Mouse (Mus musculus) right cerebral cortex, postnatal 36 days (tissue): ENCODE data around the gene Mvb12b.

Experiments
- DNase-seq, 2 experiments: peaks; one replicate each; pipeline ENCODE4 v3.0.0; 2022; ENCODE audit warnings: low spot score in 2 of 2, mixed read lengths in 1 of 2

The Mvb12b gene

GRCm38 (mm10) chr2:33817080-33817479 lies 70.7 kb downstream of the Mvb12b start:
- DNase-seq, result no peak

DNA sequence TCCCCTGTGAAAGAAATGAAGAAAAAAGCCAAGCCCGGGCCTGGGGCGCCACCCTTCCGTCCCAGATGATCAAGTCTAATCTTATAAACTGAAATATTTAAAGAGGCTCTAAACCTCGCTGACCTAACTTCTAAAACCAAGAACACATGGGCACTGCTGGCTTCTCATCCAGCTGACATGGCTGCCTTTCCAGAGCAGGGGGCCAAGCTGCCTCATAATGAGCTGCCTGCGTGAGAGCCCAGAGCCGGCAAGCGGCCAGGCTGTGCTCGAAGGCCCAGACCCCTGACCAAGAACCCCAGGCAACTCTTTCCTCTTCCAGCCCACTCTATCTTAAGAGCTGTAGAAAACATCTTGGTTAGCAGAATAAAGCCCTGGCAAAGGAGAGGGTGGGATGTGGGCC lies 73.2 kb downstream of the Mvb12b start:
- no peak for DNase-seq

GRCm38 (mm10) chr2:33813501-33814240 lies 74.1 kb downstream of the Mvb12b start:
- DNase-seq, result no peak

- DNase-seq, result no peak
Measured at GRCm38 (mm10) chr2:33812980-33813379, 74.8 kb downstream of the Mvb12b start.

GRCm38 (mm10) chr2:33811349-33811890 lies 76.3 kb downstream of the Mvb12b start:
- DNase-seq, result no peak

DNA sequence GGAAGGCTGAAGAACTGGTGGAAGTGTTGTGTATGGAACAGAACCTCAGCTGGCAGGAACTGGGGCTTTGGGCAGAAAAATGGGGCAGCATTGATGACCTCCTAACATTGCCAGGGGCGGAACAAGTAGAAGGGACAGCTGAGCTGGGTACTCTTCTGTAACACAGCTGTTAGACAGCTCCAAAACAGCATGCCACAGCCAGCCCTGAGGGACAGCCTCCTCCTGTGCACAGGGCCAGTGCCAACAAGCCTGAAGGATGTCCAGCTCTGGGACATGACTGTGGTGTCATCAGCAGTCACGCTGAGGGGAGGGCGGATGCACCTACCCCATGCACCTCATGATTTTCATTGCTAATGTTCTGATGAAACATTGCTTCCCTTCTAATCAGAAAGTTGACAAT lies 78.7 kb downstream of the Mvb12b start:
- no peak for DNase-seq

DNA sequence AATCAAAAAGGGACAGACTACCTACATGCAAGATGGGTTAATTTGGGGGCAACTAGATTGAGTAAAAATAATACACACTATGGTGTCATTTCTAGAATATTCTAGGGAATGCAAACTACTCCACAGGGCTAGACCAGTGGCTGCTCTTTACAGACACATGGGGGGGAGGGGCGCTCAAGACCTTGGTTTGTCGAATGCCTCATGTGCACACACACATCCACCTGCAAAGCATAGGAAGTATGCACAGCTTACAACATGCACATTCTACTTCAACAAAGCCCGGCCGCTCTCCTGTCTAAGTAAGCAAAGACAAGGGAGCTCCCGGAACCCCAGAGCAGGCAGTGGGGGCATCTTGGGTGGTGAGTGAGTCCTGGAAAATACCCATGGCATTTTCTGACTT lies 79.7 kb downstream of the Mvb12b start:
- DNase-seq, result no peak

DNA sequence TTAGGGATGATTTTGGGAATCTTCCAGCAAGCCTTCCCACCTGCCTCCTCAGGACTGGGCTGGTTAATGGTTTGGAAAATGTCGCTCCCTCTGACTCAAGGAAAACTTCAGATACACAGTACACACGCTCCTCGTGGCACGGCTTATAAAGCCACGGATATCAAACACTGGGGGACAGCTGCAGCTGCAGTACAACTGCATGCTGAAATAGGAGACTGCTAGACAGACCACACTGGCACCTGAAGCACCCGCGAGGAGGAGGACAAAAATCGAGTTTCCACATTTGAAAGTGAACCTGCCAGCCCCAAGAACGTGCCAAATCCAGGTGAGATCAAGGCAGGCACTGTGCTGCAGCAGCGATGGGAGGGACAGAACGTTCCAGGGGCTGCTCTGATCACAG lies 82.1 kb downstream of the Mvb12b start:
- DNase-seq, result no peak

DNA sequence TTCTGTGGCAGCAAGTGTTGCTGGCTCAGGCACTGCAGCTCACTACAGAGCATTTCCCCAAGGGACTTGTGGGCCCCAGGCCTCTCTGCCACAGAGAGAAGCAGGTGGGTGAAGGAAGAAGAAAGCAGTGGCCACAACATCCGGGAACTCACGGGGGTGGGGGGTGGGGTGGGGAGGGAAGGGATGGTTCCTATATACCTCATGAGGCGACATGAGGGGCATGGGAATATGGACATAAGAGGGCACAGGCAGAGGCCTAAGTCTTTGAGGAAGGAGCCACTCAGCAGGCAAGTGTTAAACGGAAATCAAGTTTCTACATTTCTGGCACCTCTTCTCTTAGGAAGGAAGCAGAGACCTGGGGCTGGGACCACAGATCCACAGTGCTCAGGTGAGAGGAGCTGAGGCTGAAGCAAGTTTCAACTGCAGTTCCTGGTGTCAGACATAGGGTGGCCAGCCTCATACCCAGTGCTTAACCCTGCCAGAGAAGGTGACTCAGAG lies 84.0 kb downstream of the Mvb12b start:
- DNase-seq, result no peak

DNA sequence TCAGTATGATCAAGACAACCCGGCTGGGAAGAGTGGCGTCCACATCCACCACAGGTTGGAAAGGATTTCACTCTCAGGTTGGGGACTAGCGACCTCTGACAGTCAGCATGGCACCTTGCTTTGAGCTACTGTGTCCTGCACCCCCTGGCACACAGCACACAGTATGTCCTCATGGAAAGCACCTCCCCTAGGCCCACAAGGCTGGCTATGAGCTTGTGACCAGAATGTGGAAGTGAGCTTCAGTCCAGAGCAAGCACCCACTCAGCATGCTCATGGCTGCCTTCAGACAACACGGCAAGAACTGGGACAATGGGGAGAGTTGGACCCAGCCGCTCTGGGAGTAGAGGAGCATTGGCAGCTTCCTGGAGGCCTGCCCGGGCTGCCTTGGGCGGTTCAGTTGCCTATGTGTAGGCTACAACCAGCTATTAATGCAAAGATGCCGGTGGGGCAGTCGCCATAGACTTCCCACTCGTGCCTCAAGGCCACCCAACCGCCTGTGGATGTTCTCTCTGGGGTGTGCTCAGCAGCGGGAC lies 84.6 kb downstream of the Mvb12b start:
- DNase-seq, result no peak

- DNase-seq, result no peak
Measured at GRCm38 (mm10) chr2:33801760-33802159, 86.0 kb downstream of the Mvb12b start.

GRCm38 (mm10) chr2:33801336-33801735 lies 86.4 kb downstream of the Mvb12b start:
- DNase-seq, result no peak

DNA sequence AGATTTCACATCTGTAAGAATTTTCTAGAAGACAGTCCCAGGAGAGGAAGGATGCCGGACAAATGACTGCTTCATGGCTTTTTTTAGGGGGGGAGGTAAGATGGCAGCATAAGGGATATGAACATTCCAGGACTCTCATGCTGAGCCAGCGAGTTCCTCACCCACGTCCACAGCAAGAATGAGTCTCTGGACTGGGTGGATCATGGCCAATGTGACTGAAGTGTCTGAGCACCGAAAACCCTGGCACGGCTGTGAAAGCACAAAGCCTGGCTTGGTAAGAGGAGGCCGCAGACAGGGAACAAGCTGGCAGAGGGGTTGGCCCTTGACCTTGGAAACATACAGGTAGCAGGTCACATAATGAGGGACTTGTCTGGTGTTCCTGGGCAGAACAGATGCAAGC lies 87.5 kb downstream of the Mvb12b start:
- DNase-seq, result no peak

DNA sequence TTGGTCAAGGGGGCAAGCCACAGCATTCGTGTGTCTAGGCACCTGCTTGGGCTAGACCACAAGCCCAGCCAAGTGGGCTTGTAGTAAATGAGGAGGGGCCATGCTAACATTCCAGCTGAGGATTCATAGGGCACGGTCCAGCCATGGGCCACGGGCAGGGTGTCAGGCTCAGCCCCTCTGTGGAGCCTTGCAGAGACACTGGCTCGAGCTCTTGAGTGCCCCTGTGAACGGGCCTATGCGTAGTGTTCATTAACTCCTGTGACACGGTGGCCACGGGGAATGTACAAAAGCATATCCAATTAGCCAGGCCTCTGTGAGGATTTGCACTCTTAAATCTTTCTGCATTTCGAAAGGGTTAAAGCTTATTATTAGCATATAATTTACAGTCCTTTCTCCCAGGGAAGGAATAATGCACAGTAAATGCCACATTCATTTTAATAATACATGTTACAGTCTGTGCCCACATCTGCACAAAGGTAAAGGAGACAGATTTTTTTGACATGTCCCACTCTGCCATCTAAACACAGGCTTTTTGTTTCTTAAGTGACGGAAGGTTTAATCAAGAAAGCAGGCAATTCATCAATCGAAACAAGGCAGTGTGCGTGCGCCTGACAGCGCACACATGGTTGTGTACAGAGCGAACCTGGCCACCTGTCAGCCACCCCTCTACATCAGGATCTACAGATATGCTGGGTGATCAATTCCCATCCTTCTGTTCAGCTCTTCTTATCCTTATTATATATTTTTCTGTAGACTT lies 91.9 kb downstream of the Mvb12b start:
- no peak for DNase-seq

GRCm38 (mm10) chr2:33795001-33795580 lies 92.7 kb downstream of the Mvb12b start:
- DNase-seq, result peak; percentile 55 to 77

- peak; percentile 62 to 82 for DNase-seq
Measured at GRCm38 (mm10) chr2:33794483-33794882, 93.3 kb downstream of the Mvb12b start.

DNA sequence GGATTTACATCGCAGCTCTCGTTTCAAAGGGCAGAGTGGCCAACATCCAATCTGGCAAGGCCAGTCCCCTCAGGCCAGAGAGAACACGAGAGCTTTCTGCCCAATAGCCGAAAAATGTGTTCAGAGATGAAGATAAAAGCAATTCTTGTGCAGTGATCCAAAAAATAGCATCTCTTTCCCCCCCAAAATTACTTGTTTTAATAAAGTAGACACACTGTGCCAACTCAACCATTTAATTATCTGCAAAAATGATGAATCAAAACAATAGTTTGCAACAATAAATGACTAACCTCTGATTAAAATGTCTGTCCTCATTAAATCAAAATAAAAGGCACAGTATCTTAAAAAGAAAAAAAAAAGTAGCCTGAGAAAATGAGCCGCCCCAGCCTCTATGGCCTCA lies 97.4 kb downstream of the Mvb12b start:
- DNase-seq, result no peak

GRCm38 (mm10) chr2:33789732-33790131 lies 98.0 kb downstream of the Mvb12b start:
- no peak for DNase-seq

DNA sequence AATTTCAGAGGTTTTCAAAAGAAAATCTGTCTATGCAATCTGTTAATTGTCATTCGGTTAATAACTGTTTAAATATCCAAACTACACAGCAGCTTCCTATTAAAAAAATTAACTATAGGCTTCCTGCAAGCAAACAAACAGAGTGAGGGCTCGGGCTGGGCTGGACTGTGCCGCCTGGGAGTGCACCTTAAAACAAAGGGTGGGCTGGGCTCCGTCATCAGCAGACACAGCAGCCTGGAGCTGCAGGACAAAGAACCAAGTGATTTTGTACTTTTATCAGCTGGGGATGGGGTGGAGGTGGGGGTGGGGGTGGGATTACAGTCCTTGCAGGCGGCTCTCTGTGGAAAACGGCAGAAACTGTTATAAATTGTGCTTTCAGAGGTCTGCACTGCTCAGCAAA lies 98.5 kb downstream of the Mvb12b start:
- no peak for DNase-seq

- DNase-seq, result no peak
Measured at GRCm38 (mm10) chr2:33788851-33789250, 98.9 kb downstream of the Mvb12b start.

GRCm38 (mm10) chr2:33788131-33788530 lies 99.6 kb downstream of the Mvb12b start:
- DNase-seq, result no peak

GRCm38 (mm10) chr2:33786064-33786463 lies 101.7 kb downstream of the Mvb12b start:
- no peak for DNase-seq
